Mouse (Mus musculus) embryonic stem cell, embryonic (primary cell): ENCODE data around the gene Ifnl2.
"Not testable (repeated sequence)": the region's sequence is repeated elsewhere in the genome, so short reads cannot be mapped to it uniquely, and the experiment has no call there.

ENCODE experiments used
- CTCF ChIA-PET, 4 experiments: fragments of 300-600 bp in 2 of 4; fragments of 350-600 bp in 2 of 4; sonication (Branson Sonifier 250); formaldehyde crosslinking; loops; one replicate each; lab custom pipeline; 2022; ENCODE audit warnings: inconsistent platforms in 2 of 4; lab: Charles Lee
- POLR2A ChIA-PET, 4 experiments: fragments of 300-600 bp in 2 of 4; fragments of 350-600 bp in 2 of 4; sonication (Branson Sonifier 250); formaldehyde crosslinking; loops; one replicate each; lab custom pipeline; 2022; ENCODE audit warnings: antibody characterized with exemption in 4 of 4, inconsistent platforms in 1 of 4; lab: Charles Lee

The Ifnl2 gene

GRCm38 (mm10) chr7:28527922-28528719 is 17.9 kb upstream of the Ifnl2 start:
- CTCF ChIA-PET, result interaction anchor here (0.5 to 3.0 kb wide), 81 partner anchors 10 to 1757 kb away, joined by 3 to 33 read pairs (median 5); partner anchors contain the start of genes Gmfg (in 3 of the 4), Pak4 (in 3 of the 4), Samd4b (in 3 of the 4) and Sycn (in 2 of the 4)
- POLR2A ChIA-PET, result interaction anchor here (0.5 to 2.6 kb wide), 29 partner anchors 17 to 481 kb away, joined by 3 to 19 read pairs (median 4); partner anchors contain the start of genes Gmfg (in 2 of the 4), Med29 (in 2 of the 4), Paf1 (in 2 of the 4) and Pak4 (in 2 of the 4)

- POLR2A ChIA-PET, result interaction anchor here in 1 of 4 experiments (1.2 kb wide), 1 partner anchor 35 kb away, joined by 3 read pairs; no protein-coding TSS in a partner anchor
- CTCF ChIA-PET, result not testable (repeated sequence)
These were observed 12.3 kb upstream of the Ifnl2 start, which contains the start of gene Ifnl3 for GRCm38 (mm10) chr7:28522536-28522935. TSS of gene Ifnl3 (plus strand) at chr7:28522836.

GRCm38 (mm10) chr7:28511441-28511840 is 1.2 kb upstream of the Ifnl2 start:
- ChIA-PET CTCF (interaction anchor here in 3 of 4 experiments (0.9 to 1.1 kb wide), 3 partner anchors 16 to 17 kb away, joined by 3 to 4 read pairs (median 4); no protein-coding TSS in a partner anchor), POLR2A (interaction anchor here in 1 of 4 experiments (0.5 to 0.7 kb wide), 2 partner anchors 11 to 95 kb away, joined by 3 read pairs; no protein-coding TSS in a partner anchor)

GRCm38 (mm10) chr7:28509121-28509520 is 1.1 kb downstream of the Ifnl2 start:
- POLR2A ChIA-PET, result not testable (repeated sequence)
- CTCF ChIA-PET, result interaction anchor here in 1 of 4 experiments (1.0 kb wide), 1 partner anchor 19 kb away, joined by 5 read pairs; no protein-coding TSS in a partner anchor

- ChIA-PET POLR2A (interaction anchor here in 3 of 4 experiments (0.5 to 1.7 kb wide), 11 partner anchors 10 to 305 kb away, joined by 3 to 5 read pairs (median 3); no protein-coding TSS in a partner anchor), CTCF (interaction anchor here (0.6 to 1.2 kb wide), 4 partner anchors 22 to 108 kb away, joined by 3 to 7 read pairs (median 4); no protein-coding TSS in a partner anchor)
These were observed 4.7 kb downstream of the Ifnl2 start for GRCm38 (mm10) chr7:28505585-28505984.

- ChIA-PET POLR2A (interaction anchor here in 2 of 4 experiments (0.9 to 1.5 kb wide), 3 partner anchors 10 to 103 kb away, joined by 3 to 5 read pairs (median 3); partner anchors contain the start of genes Med29 (in 2 of the 2) and Paf1 (in 2 of the 2)), CTCF (interaction anchor here in 2 of 4 experiments (0.5 to 1.1 kb wide), 2 partner anchors 33 to 37 kb away, joined by 3 to 4 read pairs; no protein-coding TSS in a partner anchor)
These were observed 14.8 kb downstream of the Ifnl2 start for GRCm38 (mm10) chr7:28495426-28495825.

- ChIA-PET POLR2A (interaction anchor here in 2 of 4 experiments (0.6 to 2.2 kb wide), 26 partner anchors 9 to 374 kb away, joined by 3 to 9 read pairs (median 4); partner anchors contain the start of genes Gmfg (in 2 of the 2), Med29 (in 1 of the 2), Paf1 (in 1 of the 2) and Pak4 (in 1 of the 2)), CTCF (interaction anchor here (0.6 to 2.9 kb wide), 18 partner anchors 9 to 244 kb away, joined by 3 to 32 read pairs (median 3); partner anchors contain the start of gene Gmfg (in 1 of the 4))
These were observed 17.9 kb downstream of the Ifnl2 start for GRCm38 (mm10) chr7:28492310-28492709.

GRCm38 (mm10) chr7:28490903-28491302 is 19.4 kb downstream of the Ifnl2 start:
- CTCF ChIA-PET, result interaction anchor here in 3 of 4 experiments (0.8 to 2.9 kb wide), 7 partner anchors 8 to 251 kb away, joined by 3 to 32 read pairs (median 3); partner anchors contain the start of genes Gmfg (in 1 of the 3), Mrps12 (in 1 of the 3) and Sars2 (in 1 of the 3)
- POLR2A ChIA-PET, result interaction anchor here in 2 of 4 experiments (0.7 to 2.2 kb wide), 6 partner anchors 26 to 237 kb away, joined by 3 to 8 read pairs (median 3); partner anchors contain the start of genes Pak4 (in 1 of the 2) and Samd4b (in 1 of the 2)

- CTCF ChIA-PET, result interaction anchor here in 3 of 4 experiments (0.8 to 2.9 kb wide), 5 partner anchors 9 to 251 kb away, joined by 3 to 32 read pairs (median 3); partner anchors contain the start of genes Gmfg (in 1 of the 3), Mrps12 (in 1 of the 3) and Sars2 (in 1 of the 3)
- POLR2A ChIA-PET, result interaction anchor here in 1 of 4 experiments (0.7 to 1.2 kb wide), 6 partner anchors 25 to 375 kb away, joined by 3 to 4 read pairs (median 3); no protein-coding TSS in a partner anchor
These were observed 19.8 kb downstream of the Ifnl2 start for GRCm38 (mm10) chr7:28490410-28490809.

GRCm38 (mm10) chr7:28488030-28488491 is 22.2 kb downstream of the Ifnl2 start:
- CTCF ChIA-PET, result interaction anchor here in 3 of 4 experiments (0.6 to 2.2 kb wide), 9 partner anchors 40 to 997 kb away, joined by 3 to 14 read pairs (median 4); partner anchors contain the start of gene Gmfg (in 2 of the 3)
- POLR2A ChIA-PET, result interaction anchor here in 3 of 4 experiments (0.6 to 2.3 kb wide), 44 partner anchors 9 to 480 kb away, joined by 3 to 12 read pairs (median 4); partner anchors contain the start of genes Med29 (in 2 of the 3), Paf1 (in 2 of the 3), Pak4 (in 2 of the 3) and Gmfg (in 1 of the 3)

- CTCF ChIA-PET, result interaction anchor here in 2 of 4 experiments (0.5 to 1.7 kb wide), 3 partner anchors 15 to 117 kb away, joined by 3 to 6 read pairs (median 5); no protein-coding TSS in a partner anchor
- POLR2A ChIA-PET, result interaction anchor here in 3 of 4 experiments (0.5 to 2.9 kb wide), 10 partner anchors 8 to 1984 kb away, joined by 3 to 9 read pairs (median 5); partner anchors contain the start of gene Gmfg (in 1 of the 3)
These were observed 26.1 kb downstream of the Ifnl2 start for GRCm38 (mm10) chr7:28484192-28484591.

GRCm38 (mm10) chr7:28482854-28483253 is 27.4 kb downstream of the Ifnl2 start:
- ChIA-PET POLR2A (interaction anchor here in 2 of 4 experiments (0.6 to 2.9 kb wide), 14 partner anchors 9 to 605 kb away, joined by 3 to 9 read pairs (median 4); partner anchors contain the start of genes Gmfg (in 2 of the 2), Rps16 (in 1 of the 2) and Supt5 (in 1 of the 2)), CTCF (interaction anchor here in 1 of 4 experiments (1.0 to 1.3 kb wide), 2 partner anchors 10 to 42 kb away, joined by 3 read pairs; no protein-coding TSS in a partner anchor)

- POLR2A ChIA-PET, result interaction anchor here in 2 of 4 experiments (1.2 to 1.5 kb wide), 5 partner anchors 8 to 32 kb away, joined by 3 to 5 read pairs (median 5); no protein-coding TSS in a partner anchor
These were observed 31.4 kb downstream of the Ifnl2 start for GRCm38 (mm10) chr7:28478854-28479253.

GRCm38 (mm10) chr7:28477363-28477762 is 32.9 kb downstream of the Ifnl2 start:
- CTCF ChIA-PET, result interaction anchor here in 1 of 4 experiments (1.1 to 1.3 kb wide), 2 partner anchors 51 to 91 kb away, joined by 3 to 4 read pairs; no protein-coding TSS in a partner anchor
- POLR2A ChIA-PET, result interaction anchor here in 1 of 4 experiments (1.3 kb wide), 1 partner anchor 8 kb away, joined by 3 read pairs; no protein-coding TSS in a partner anchor

More at GRCm38 (mm10) chr7:28478854-28479253, 31.4 kb downstream of the Ifnl2 start:
- CTCF ChIA-PET, result no interaction called here

- POLR2A ChIA-PET, result interaction anchor here in 3 of 4 experiments (0.5 to 1.3 kb wide), 3 partner anchors 24 to 266 kb away, joined by 3 read pairs; partner anchors contain the start of genes Mrps12 (in 1 of the 3), Rps16 (in 1 of the 3) and Sars2 (in 1 of the 3)
- CTCF ChIA-PET, result interaction anchor here in 2 of 4 experiments (0.8 to 1.1 kb wide), 3 partner anchors 53 to 94 kb away, joined by 3 to 4 read pairs (median 3); no protein-coding TSS in a partner anchor
These were observed 34.1 kb downstream of the Ifnl2 start for GRCm38 (mm10) chr7:28476191-28476590.

- CTCF ChIA-PET, result interaction anchor here in 1 of 4 experiments (0.9 kb wide), 1 partner anchor 75 kb away, joined by 3 read pairs; the partner anchor contains the start of genes Med29 and Paf1
- POLR2A ChIA-PET, result interaction anchor here in 2 of 4 experiments (0.8 to 2.3 kb wide), 6 partner anchors 16 to 129 kb away, joined by 3 to 6 read pairs (median 4); partner anchors contain the start of gene Gmfg (in 2 of the 2)
These were observed 43.0 kb downstream of the Ifnl2 start for GRCm38 (mm10) chr7:28467213-28467751.
